Mouse (Mus musculus): ENCODE measurements around the gene Akap13. TPM values are rescaled to one million over a fixed set of nuclear protein-coding genes. Genes with fewer than 3 reads are reported as not detected.

The Akap13 gene
- polyA plus RNA-seq, 1 experiment from 2014 or later: 69.8 TPM

- Histone ChIP-seq H3K27ac (ENCODE audit: low read depth, low read length) (no peak overlapping the region), H3K9ac (ENCODE audit: low read depth, low read length) (no peak overlapping the region), H3K9me3 (ENCODE audit: control insufficient read depth, low read length) (no peaks in the 10 kb centered on the region), H3K27me3 (ENCODE audit: control insufficient read depth, insufficient read depth, low read length) (no peaks in the 10 kb centered on the region), H3K4me2 (replicated peaks; ENCODE audit: low read depth, low read length) (no peak overlapping the region), H3K4me3 (ENCODE audit: low read length) (no peak overlapping the region), H3K4me1 (ENCODE audit: control insufficient read depth, insufficient read depth, low read length) (0 out of 2 replicates have a peak, but pooled peaks cover 4% of the 10 kb centered on the region), H3K36me3 (ENCODE audit: control insufficient read depth, insufficient read depth, low read length) (no peaks in the 10 kb centered on the region)
- no peak for ATAC-seq (ENCODE audit: low FRiP score, low TSS enrichment)
- 65% methylated on average over 7 of the region's 7 CpGs for WGBS
Observed at GRCm38 (mm10) chr7:75415882-75416585, 39.3 kb upstream of the Akap13 start.

- Histone ChIP-seq H3K9me3 (ENCODE audit: control insufficient read depth, low read length) (no peaks in the 10 kb centered on the region), H3K9ac (ENCODE audit: low read depth, low read length) (no peak overlapping the region), H3K27me3 (ENCODE audit: control insufficient read depth, insufficient read depth, low read length) (no peaks in the 10 kb centered on the region), H3K27ac (ENCODE audit: low read depth, low read length) (no peak overlapping the region), H3K4me2 (replicated peaks; ENCODE audit: low read depth, low read length) (no peak overlapping the region), H3K36me3 (ENCODE audit: control insufficient read depth, insufficient read depth, low read length) (no peaks in the 10 kb centered on the region), H3K4me1 (ENCODE audit: control insufficient read depth, insufficient read depth, low read length) (no peaks in the 10 kb centered on the region), H3K4me3 (ENCODE audit: low read length) (no peak overlapping the region)
- no peak for ATAC-seq (ENCODE audit: low FRiP score, low TSS enrichment)
- 92% methylated on average over 2 of the region's 2 CpGs for WGBS
Observed at GRCm38 (mm10) chr7:75420927-75421326, 34.4 kb upstream of the Akap13 start.

GRCm38 (mm10) chr7:75424121-75424520 is 31.2 kb upstream of the Akap13 start:
- H3K9ac ChIP-seq (ENCODE audit: low read depth, low read length): no peak overlapping the region
- no peaks in the 10 kb centered on the region for H3K4me1 ChIP-seq (ENCODE audit: control insufficient read depth, insufficient read depth, low read length)
- H3K4me2 ChIP-seq (replicated peaks; ENCODE audit: low read depth, low read length): no peak overlapping the region
- ATAC-seq (ENCODE audit: low FRiP score, low TSS enrichment): no peak
- H3K9me3 ChIP-seq (ENCODE audit: control insufficient read depth, low read length): no peaks in the 10 kb centered on the region
- 42% methylated on average over 7 of the region's 7 CpGs for WGBS
- no peaks in the 10 kb centered on the region for H3K27me3 ChIP-seq (ENCODE audit: control insufficient read depth, insufficient read depth, low read length)
- no peak overlapping the region for H3K4me3 ChIP-seq (ENCODE audit: low read length)
- H3K27ac ChIP-seq (ENCODE audit: low read depth, low read length): no peak overlapping the region
- H3K36me3 ChIP-seq (ENCODE audit: control insufficient read depth, insufficient read depth, low read length): no peaks in the 10 kb centered on the region

- H3K9ac ChIP-seq (ENCODE audit: low read depth, low read length): no peak overlapping the region
- WGBS: 46% methylated on average over 4 of the region's 4 CpGs
- no peaks in the 10 kb centered on the region for H3K27me3 ChIP-seq (ENCODE audit: control insufficient read depth, insufficient read depth, low read length)
- H3K27ac ChIP-seq (ENCODE audit: low read depth, low read length): no peak overlapping the region
- no peak; the same call in 1 of the 2 replicates for ATAC-seq (ENCODE audit: low FRiP score, low TSS enrichment)
- peaks cover 9% of the 10 kb centered on the region for H3K4me1 ChIP-seq (ENCODE audit: control insufficient read depth, insufficient read depth, low read length)
- no peak overlapping the region for H3K4me2 ChIP-seq (replicated peaks; ENCODE audit: low read depth, low read length)
- no peaks in the 10 kb centered on the region for H3K9me3 ChIP-seq (ENCODE audit: control insufficient read depth, low read length)
- H3K4me3 ChIP-seq (ENCODE audit: low read length): no peak overlapping the region
- H3K36me3 ChIP-seq (ENCODE audit: control insufficient read depth, insufficient read depth, low read length): no peaks in the 10 kb centered on the region
Observed at GRCm38 (mm10) chr7:75427322-75427721, 28.0 kb upstream of the Akap13 start.

GRCm38 (mm10) chr7:75428913-75429312 is 26.4 kb upstream of the Akap13 start:
- 86% methylated on average over 4 of the region's 4 CpGs for WGBS
- ATAC-seq (ENCODE audit: low FRiP score, low TSS enrichment): no peak
- H3K9me3 ChIP-seq (ENCODE audit: control insufficient read depth, low read length): no peaks in the 10 kb centered on the region
- no peaks in the 10 kb centered on the region for H3K27me3 ChIP-seq (ENCODE audit: control insufficient read depth, insufficient read depth, low read length)
- no peak overlapping the region for H3K9ac ChIP-seq (ENCODE audit: low read depth, low read length)
- no peak overlapping the region for H3K27ac ChIP-seq (ENCODE audit: low read depth, low read length)
- no peaks in the 10 kb centered on the region for H3K36me3 ChIP-seq (ENCODE audit: control insufficient read depth, insufficient read depth, low read length)
- H3K4me2 ChIP-seq (replicated peaks; ENCODE audit: low read depth, low read length): no peak overlapping the region
- peaks cover 9% of the 10 kb centered on the region for H3K4me1 ChIP-seq (ENCODE audit: control insufficient read depth, insufficient read depth, low read length)
- H3K4me3 ChIP-seq (ENCODE audit: low read length): no peak overlapping the region

- Histone ChIP-seq H3K27me3 (ENCODE audit: control insufficient read depth, insufficient read depth, low read length) (no peaks in the 10 kb centered on the region), H3K9ac (ENCODE audit: low read depth, low read length) (no peak overlapping the region), H3K27ac (ENCODE audit: low read depth, low read length) (no peak overlapping the region), H3K4me2 (replicated peaks; ENCODE audit: low read depth, low read length) (no peak overlapping the region), H3K36me3 (ENCODE audit: control insufficient read depth, insufficient read depth, low read length) (no peaks in the 10 kb centered on the region), H3K4me1 (ENCODE audit: control insufficient read depth, insufficient read depth, low read length) (peaks cover 9% of the 10 kb centered on the region), H3K9me3 (ENCODE audit: control insufficient read depth, low read length) (no peaks in the 10 kb centered on the region), H3K4me3 (ENCODE audit: low read length) (no peak overlapping the region)
- WGBS: 72% methylated on average over 2 of the region's 2 CpGs
- ATAC-seq (ENCODE audit: low FRiP score, low TSS enrichment): no peak
Observed at GRCm38 (mm10) chr7:75430550-75430949, 24.8 kb upstream of the Akap13 start.

- Histone ChIP-seq H3K4me2 (replicated peaks; ENCODE audit: low read depth, low read length) (no peak overlapping the region), H3K9me3 (ENCODE audit: control insufficient read depth, low read length) (no peaks in the 10 kb centered on the region), H3K27me3 (ENCODE audit: control insufficient read depth, insufficient read depth, low read length) (no peaks in the 10 kb centered on the region), H3K36me3 (ENCODE audit: control insufficient read depth, insufficient read depth, low read length) (no peaks in the 10 kb centered on the region), H3K4me1 (ENCODE audit: control insufficient read depth, insufficient read depth, low read length) (peaks cover 9% of the 10 kb centered on the region), H3K9ac (ENCODE audit: low read depth, low read length) (no peak overlapping the region), H3K4me3 (ENCODE audit: low read length) (no peak overlapping the region), H3K27ac (ENCODE audit: low read depth, low read length) (no peak overlapping the region)
- peak; percentile 77; the same call in 1 of the 2 replicates for ATAC-seq (ENCODE audit: low FRiP score, low TSS enrichment)
- WGBS: 12% methylated on average over 7 of the region's 7 CpGs
Observed at GRCm38 (mm10) chr7:75431043-75431442, 24.3 kb upstream of the Akap13 start.

- Histone ChIP-seq H3K9ac (ENCODE audit: low read depth, low read length) (no peak overlapping the region), H3K4me1 (ENCODE audit: control insufficient read depth, insufficient read depth, low read length) (peaks cover 9% of the 10 kb centered on the region), H3K4me2 (replicated peaks; ENCODE audit: low read depth, low read length) (no peak overlapping the region), H3K27ac (ENCODE audit: low read depth, low read length) (no peak overlapping the region), H3K4me3 (ENCODE audit: low read length) (no peak overlapping the region), H3K27me3 (ENCODE audit: control insufficient read depth, insufficient read depth, low read length) (no peaks in the 10 kb centered on the region), H3K9me3 (ENCODE audit: control insufficient read depth, low read length) (no peaks in the 10 kb centered on the region), H3K36me3 (ENCODE audit: control insufficient read depth, insufficient read depth, low read length) (no peaks in the 10 kb centered on the region)
- WGBS: 49% methylated on average over 3 of the region's 3 CpGs
- ATAC-seq (ENCODE audit: low FRiP score, low TSS enrichment): peak; percentile 41; the same call in 1 of the 2 replicates
Observed at GRCm38 (mm10) chr7:75432046-75432445, 23.3 kb upstream of the Akap13 start.

GRCm38 (mm10) chr7:75436413-75437174 is 18.7 kb upstream of the Akap13 start:
- H3K27ac ChIP-seq (ENCODE audit: low read depth, low read length): no peak overlapping the region

More at GRCm38 (mm10) chr7:75436413-75437174, 18.7 kb upstream of the Akap13 start:
- Histone ChIP-seq H3K4me3 (ENCODE audit: low read length) (no peak overlapping the region), H3K4me1 (ENCODE audit: control insufficient read depth, insufficient read depth, low read length) (no peaks in the 10 kb centered on the region), H3K27me3 (ENCODE audit: control insufficient read depth, insufficient read depth, low read length) (no peaks in the 10 kb centered on the region), H3K9ac (ENCODE audit: low read depth, low read length) (no peak overlapping the region), H3K4me2 (replicated peaks; ENCODE audit: low read depth, low read length) (no peak overlapping the region), H3K36me3 (ENCODE audit: control insufficient read depth, insufficient read depth, low read length) (no peaks in the 10 kb centered on the region), H3K9me3 (ENCODE audit: control insufficient read depth, low read length) (no peaks in the 10 kb centered on the region)
- WGBS: 44% methylated on average over 8 of the region's 8 CpGs
- no peak for ATAC-seq (ENCODE audit: low FRiP score, low TSS enrichment)
